Mouse (Mus musculus): ENCODE measurements at regions not wholly inside any gene's neighbourhood (a gene's known extent, or its start where the extent isn't known, plus 50 kb on each side); places are given as distances from the start of the nearest gene placed in this dataset.

DNA sequence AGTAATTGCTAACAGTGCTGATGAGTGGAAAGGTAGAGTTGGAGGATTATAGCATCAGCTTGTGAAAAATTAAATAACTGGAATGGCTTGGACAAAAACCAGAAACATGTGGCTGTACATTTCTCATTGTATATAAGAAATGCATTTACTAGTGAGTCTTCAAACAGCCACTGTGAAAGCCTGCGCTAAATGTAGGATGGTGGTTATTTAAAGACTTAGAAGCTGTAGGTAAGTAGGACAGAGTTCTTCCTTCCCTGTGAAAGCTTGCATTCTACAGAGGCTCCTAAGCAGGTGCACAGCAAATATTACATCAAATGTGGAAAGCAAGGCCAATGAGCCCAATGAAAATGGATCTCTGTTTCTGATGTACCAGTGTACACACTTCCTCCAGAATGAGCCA, 2999.5 kb upstream of the Gm6569 start:
- no peaks in the 10 kb centered on the region for H3K36me3 ChIP-seq
- no peak overlapping the region for H3K4me3 ChIP-seq (replicated peaks)
- H3K27me3 ChIP-seq (replicated peaks), result no peaks in the 10 kb centered on the region
- no peaks in the 10 kb centered on the region for H3K9me3 ChIP-seq (replicated peaks)
- no peaks in the 10 kb centered on the region for H3K4me1 ChIP-seq
- H3K4me2 ChIP-seq, result no peak overlapping the region
- WGBS, result 88% methylated on average over 1 of the region's 1 CpGs
- no peak overlapping the region for H3K9ac ChIP-seq (replicated peaks)
- no peak overlapping the region for H3K27ac ChIP-seq (replicated peaks)
- ATAC-seq (ENCODE audit: low FRiP score), result no peak

- Histone ChIP-seq H3K36me3 (no peaks in the 10 kb centered on the region), H3K9me3 (replicated peaks) (no peaks in the 10 kb centered on the region), H3K4me3 (replicated peaks) (no peak overlapping the region), H3K27me3 (replicated peaks) (no peaks in the 10 kb centered on the region), H3K27ac (replicated peaks) (no peak overlapping the region), H3K4me1 (no peaks in the 10 kb centered on the region), H3K4me2 (no peak overlapping the region), H3K9ac (replicated peaks) (no peak overlapping the region)
- WGBS, result 81% methylated on average over 1 of the region's 1 CpGs
- no peak for ATAC-seq (ENCODE audit: low FRiP score)
Observed at GRCm38 (mm10) chr15:70842606-70843005, 2991.8 kb upstream of the Gm6569 start.

GRCm38 (mm10) chr15:70849652-70850051, 2984.7 kb upstream of the Gm6569 start:
- H3K27ac ChIP-seq (replicated peaks), result no peak overlapping the region
- H3K36me3 ChIP-seq, result no peaks in the 10 kb centered on the region
- H3K9ac ChIP-seq (replicated peaks), result no peak overlapping the region
- H3K4me1 ChIP-seq, result no peaks in the 10 kb centered on the region
- H3K4me3 ChIP-seq (replicated peaks), result no peak overlapping the region
- no peak overlapping the region for H3K4me2 ChIP-seq
- H3K27me3 ChIP-seq (replicated peaks), result no peaks in the 10 kb centered on the region
- peak; percentile 72 for ATAC-seq (ENCODE audit: low FRiP score)
- 74% methylated on average over 1 of the region's 1 CpGs for WGBS
- no peaks in the 10 kb centered on the region for H3K9me3 ChIP-seq (replicated peaks)

GRCm38 (mm10) chr15:70850496-70850895, 2983.9 kb upstream of the Gm6569 start:
- ATAC-seq (ENCODE audit: low FRiP score), result no peak
- Histone ChIP-seq H3K9ac (replicated peaks) (no peak overlapping the region), H3K9me3 (replicated peaks) (no peaks in the 10 kb centered on the region), H3K4me1 (no peaks in the 10 kb centered on the region), H3K4me2 (no peak overlapping the region), H3K36me3 (no peaks in the 10 kb centered on the region), H3K27ac (replicated peaks) (no peak overlapping the region), H3K27me3 (replicated peaks) (no peaks in the 10 kb centered on the region), H3K4me3 (replicated peaks) (no peak overlapping the region)
- WGBS, result 86% methylated on average over 1 of the region's 1 CpGs
